Mouse (Mus musculus): Measurements from ENCODE around the gene Gm20807.
"Not testable (repeated sequence)": the region's sequence is repeated elsewhere in the genome, so short reads cannot be mapped to it uniquely, and the experiment has no call there.

Gm20807 gene

DNA sequence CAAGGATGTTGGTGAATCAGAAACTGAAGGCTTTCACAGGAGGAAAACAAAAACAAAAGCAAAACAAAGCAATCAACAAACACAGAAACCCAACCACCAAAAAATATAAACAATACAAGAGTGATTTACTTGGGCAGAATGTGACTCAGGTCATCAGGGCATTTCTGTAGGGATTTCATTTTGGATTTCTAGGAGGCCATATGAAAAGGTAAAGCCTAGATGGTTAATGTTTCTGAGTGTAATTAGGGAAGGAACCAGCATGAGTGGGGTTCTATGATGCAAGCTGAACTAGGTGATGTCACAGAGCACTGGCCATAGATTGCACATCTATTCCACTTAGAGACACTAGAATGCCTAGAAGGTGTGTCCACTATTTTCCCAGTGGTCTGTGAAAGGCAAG lies at the start of gene Gm20807:
Gm20807 (plus strand) TSS at position 301 of the 400 bp plus-strand sequence.
- DNase-seq (ENCODE audit: low read depth): not testable (repeated sequence)

All from c-Kit-positive CD71-positive TER-119-negative erythroid progenitor cells, embryonic 14.5 days (primary cell).